Mouse (Mus musculus) CH12F3 (cell line): Measurements from ENCODE around the gene Cop1.
"Not testable (repeated sequence)": the region's sequence is repeated elsewhere in the genome, so short reads cannot be mapped to it uniquely, and the experiment has no call there.

ENCODE experiments used
- in situ Hi-C: fragments of 300-500 bp; cut with MboI; formaldehyde crosslinking; loops from 2 replicates; pipeline ENCODE4 v1.14.3; 2020; ENCODE audit warnings: low sequenced_read_pairs

Gene Cop1

DNA sequence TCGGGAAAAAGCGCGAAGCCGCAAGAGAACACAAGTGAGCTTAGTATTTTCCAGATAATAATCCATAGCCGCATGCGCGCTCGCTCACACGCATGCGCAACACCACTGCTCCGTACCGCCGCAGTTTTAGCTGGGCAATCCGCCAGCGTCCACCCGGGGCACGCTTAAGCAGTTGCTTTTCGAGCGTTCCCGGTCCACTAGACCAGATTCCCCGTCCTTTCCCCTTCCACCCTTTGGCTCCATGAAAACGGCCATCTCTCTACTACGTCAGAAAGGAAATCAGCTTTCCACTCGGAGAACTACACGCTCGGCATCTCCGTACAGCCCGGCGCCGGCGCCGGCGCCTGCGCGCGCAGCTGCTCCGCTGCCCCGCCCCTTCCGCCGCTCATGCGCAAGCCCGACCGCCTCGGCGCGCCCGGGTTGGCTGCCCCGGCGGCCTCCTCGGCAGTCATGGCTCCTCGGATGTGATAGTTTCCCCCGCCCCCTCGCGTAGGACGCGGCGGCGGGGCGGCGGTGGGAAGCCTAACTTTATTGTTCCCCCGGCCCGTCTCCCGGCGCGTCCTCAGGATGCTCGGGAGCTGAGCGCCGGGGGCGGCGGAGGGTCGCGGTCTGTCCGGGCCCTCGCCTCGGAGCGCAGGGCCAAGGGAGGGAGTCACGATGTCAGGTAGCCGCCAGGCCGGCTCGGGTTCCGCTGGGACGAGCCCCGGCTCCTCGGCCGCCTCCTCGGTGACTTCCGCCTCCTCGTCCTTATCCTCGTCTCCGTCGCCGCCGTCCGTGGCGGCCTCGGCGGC lies at the start of gene Cop1:
Gene Cop1 (plus strand): TSS at position 540 of the 791 bp plus-strand sequence.
- in situ Hi-C loops, result not testable (repeated sequence)

GRCm38 (mm10) chr1:159186741-159187140 lies 45.4 kb upstream of the Cop1 start:
- in situ Hi-C loops, result no loop called here

- in situ Hi-C loops, result no loop called here
Observed at GRCm38 (mm10) chr1:159198603-159199002, 33.5 kb upstream of the Cop1 start.

- in situ Hi-C loops, result no loop called here
Observed at GRCm38 (mm10) chr1:159199606-159200005, 32.5 kb upstream of the Cop1 start.

DNA sequence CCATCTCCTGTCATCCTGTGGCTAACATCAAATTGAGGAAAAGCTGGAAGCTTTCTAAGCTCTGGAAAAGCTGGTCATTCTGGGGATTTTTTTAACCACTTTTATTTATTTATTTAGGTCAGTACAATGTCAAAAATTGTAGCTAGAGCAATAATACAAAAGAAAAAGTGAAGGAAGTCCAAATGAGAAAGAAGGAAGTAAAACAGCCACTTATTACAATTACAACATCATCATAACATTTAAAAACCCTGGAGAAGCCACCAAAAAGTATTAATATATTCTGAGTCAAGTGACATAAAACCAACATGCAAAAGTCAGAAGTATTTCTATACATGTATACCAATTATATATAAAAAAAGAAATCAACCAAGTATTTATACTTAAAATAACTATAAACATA lies 30.9 kb upstream of the Cop1 start:
- in situ Hi-C loops, result no loop called here

GRCm38 (mm10) chr1:159211711-159212110 lies 20.4 kb upstream of the Cop1 start:
- in situ Hi-C loops, result no loop called here

- in situ Hi-C loops, result no loop called here
Observed at GRCm38 (mm10) chr1:159217437-159217836, 14.7 kb upstream of the Cop1 start.

DNA sequence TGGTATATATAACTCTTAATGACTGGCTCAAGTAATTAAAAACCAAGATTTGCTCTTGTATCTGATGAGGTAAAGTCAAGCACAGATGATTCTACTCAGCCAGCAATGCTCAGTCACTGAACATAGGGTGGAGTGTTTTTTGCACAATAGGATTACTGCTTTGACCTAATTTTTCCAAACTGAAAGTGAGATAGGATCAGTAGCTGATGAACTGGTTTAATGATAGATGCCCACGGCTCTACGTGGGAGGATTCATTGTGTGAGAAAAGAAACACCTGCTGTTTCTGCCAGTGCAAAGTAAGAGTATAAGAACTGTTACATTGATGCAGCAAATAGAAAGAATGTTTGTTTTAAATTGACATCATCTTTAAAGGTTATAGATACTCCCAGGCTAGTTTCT lies 10.1 kb upstream of the Cop1 start:
- in situ Hi-C loops, result no loop called here

- in situ Hi-C loops, result no loop called here
Observed at GRCm38 (mm10) chr1:159225064-159225824, 6.9 kb upstream of the Cop1 start.

GRCm38 (mm10) chr1:159232572-159233261 lies 597 bp downstream of the Cop1 start:
- in situ Hi-C loops, result not testable (repeated sequence)

- in situ Hi-C loops, result no loop called here
Observed at GRCm38 (mm10) chr1:159233426-159233825, 1.3 kb downstream of the Cop1 start.

- in situ Hi-C loops, result no loop called here
Observed at GRCm38 (mm10) chr1:159234496-159234895, 2.4 kb downstream of the Cop1 start.

- in situ Hi-C loops, result no loop called here
Observed at GRCm38 (mm10) chr1:159235674-159236073, 3.6 kb downstream of the Cop1 start.

DNA sequence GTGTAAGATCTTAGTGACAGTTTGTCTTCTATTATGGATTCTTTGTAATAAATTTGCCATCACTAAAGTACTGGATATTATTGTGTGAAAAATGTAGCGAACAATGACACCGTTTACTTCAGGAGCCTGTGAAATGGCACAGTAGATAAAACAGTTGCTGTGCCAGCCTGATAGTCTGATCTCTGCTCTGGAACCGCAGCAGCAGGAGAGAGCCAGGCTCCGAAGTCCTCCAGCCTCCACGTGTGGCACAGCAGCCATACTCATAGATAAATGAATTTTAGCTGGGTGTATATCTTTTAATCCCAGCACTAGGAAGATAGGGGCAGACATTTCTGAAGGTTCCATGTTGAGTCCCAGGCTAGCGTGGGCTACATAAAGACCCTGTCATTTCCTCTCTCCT lies 6.0 kb downstream of the Cop1 start:
- in situ Hi-C loops, result no loop called here

GRCm38 (mm10) chr1:159250320-159250719 lies 18.2 kb downstream of the Cop1 start:
- in situ Hi-C loops, result no loop called here

DNA sequence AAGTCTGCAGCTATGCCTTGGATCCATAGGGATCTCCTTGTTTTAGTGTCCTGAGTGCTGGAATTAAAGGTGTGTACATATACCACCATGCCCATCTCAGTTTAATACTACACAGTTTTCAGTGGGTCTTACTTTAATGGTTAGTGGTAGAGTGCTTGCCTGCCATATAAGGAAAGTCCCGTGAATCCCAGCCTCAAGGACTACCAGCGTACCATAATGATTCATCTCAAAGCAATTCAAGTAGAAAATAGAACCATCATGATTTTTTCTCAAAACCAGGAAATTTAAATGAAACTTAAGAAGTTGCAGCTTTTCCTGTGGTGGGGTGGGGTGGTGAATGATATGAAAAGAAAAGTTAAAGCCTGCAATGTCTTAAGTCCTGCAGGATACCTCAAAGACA lies 21.0 kb downstream of the Cop1 start:
- in situ Hi-C loops, result no loop called here

DNA sequence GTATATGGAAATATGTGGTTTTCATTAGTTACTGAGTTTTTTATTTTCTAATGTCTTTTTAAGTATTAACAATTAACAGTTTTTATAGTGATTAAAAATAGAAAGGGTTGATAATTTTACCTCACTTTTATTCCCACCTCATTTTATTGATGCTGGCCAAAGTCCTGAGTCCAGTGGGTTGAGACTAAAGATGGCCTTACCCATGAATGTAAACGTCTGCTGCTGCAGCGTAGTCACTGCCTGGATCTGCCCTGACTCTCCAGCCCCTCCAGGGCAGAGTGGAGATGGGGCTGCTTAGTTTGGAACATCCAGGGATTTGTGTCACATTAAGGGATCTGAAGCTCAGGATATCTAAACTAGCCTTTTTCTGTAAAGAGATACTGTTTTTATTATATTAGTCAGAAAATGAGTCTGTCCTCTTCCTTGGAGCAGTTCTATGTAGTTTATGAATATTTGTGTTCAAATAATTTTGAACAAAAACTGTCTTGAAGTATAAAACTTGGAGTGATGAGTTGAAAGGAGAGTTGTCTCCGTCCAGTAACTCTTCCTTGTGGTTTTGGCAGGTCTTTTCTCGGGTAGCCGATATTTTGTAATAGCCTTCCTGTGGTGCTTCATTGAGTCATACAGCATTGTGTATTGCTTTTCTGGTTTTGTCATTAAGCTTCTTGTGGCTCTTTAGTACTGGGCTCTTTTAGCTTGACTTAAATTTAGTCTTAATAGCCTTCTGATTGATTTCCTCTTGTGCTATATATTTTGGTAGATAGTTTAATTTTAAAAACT lies 23.0 kb downstream of the Cop1 start:
- in situ Hi-C loops, result no loop called here

GRCm38 (mm10) chr1:159256543-159256942 lies 24.4 kb downstream of the Cop1 start:
- in situ Hi-C loops, result no loop called here

GRCm38 (mm10) chr1:159263820-159264219 lies 31.7 kb downstream of the Cop1 start:
- in situ Hi-C loops, result no loop called here

DNA sequence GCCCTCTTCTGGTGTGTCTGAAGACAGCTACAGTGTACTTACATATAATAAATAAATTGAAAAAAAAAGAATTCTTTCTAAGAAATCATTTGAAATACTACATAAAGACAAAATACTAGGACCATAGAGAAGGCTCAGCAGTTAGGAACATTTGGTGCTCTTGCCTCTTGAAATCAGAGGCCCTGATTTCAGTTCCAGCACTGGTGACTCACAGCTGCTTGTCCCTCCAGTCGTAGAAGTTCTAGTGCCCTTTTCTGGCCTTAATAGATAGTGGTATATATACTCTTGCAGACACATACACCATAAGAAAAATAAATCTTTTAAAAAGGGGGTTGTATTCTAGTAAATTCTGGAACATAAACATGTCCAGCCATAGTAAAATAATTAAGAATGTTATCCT lies 48.0 kb downstream of the Cop1 start:
- in situ Hi-C loops, result no loop called here

DNA sequence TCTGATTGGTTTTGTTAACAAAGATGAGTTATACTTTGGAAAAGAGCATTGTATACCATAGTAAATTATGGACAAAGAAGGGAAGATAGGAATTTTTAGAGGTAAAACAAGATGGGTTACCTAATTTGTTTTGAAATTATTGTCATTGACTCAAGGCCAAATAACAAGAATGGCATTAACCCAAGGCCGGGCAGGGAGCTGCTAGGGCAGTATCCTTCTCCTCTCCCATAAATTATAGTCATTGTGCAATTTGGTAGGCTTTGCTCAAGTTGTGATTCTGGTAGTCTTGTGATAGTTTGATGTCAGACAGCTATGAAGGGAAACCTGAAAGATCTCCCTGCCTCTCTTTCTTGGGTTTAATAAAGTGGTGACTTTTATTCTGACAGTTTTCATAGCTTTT lies 49.7 kb downstream of the Cop1 start:
- in situ Hi-C loops, result no loop called here
